Mouse (Mus musculus): Measurements from ENCODE around the gene Elp5. TPM values are rescaled to one million over a fixed set of nuclear protein-coding genes. Genes with fewer than 3 reads are reported as not detected.
A peak's percentile ranks its signal among the peaks of the same experiment; 100 is the strongest.

Elp5 gene
- polyA plus RNA-seq, 2 experiments = 101 to 122 TPM

GRCm38 (mm10) chr11:70028401-70029129 lies 46.2 kb upstream of the Elp5 start:
- Histone ChIP-seq H3K27ac (replicated peaks; ENCODE audit: low read depth, low read length) (peak overlapping the region; percentile 83), H3K9ac (ENCODE audit: low read depth, low read length, severe bottlenecking) (peak overlapping the region; percentile 38; the same call in 1 of the 2 replicates), H3K27me3 (ENCODE audit: control insufficient read depth, insufficient read depth, low read length) (no peaks in the 10 kb centered on the region), H3K4me3 (replicated peaks; ENCODE audit: low read length) (peak overlapping the region; percentile 23), H3K36me3 (ENCODE audit: control insufficient read depth, insufficient read depth, low read length) (peaks cover 34% of the 10 kb centered on the region), H3K9me3 (ENCODE audit: control insufficient read depth, low read length) (no peaks in the 10 kb centered on the region), H3K4me2 (replicated peaks; ENCODE audit: low read depth, low read length, severe bottlenecking) (peak overlapping the region; percentile 50), H3K4me1 (ENCODE audit: control insufficient read depth, insufficient read depth, low read length) (peaks cover 52% of the 10 kb centered on the region)
- no peak for TF ChIP-seq POLR2A (IDR thresholded peaks at IDR 0.05; ENCODE audit: borderline replicate concordance, extremely low read depth, insufficient read depth, insufficient read length)
- DNase-seq (ENCODE audit: low spot score) (no peak), ATAC-seq (ENCODE audit: low FRiP score, low read depth) (no peak)
- WGBS = 25% methylated on average over 12 of the region's 12 CpGs

GRCm38 (mm10) chr11:70027397-70027796 lies 45.1 kb upstream of the Elp5 start:
- Histone ChIP-seq H3K4me2 (replicated peaks; ENCODE audit: low read depth, low read length, severe bottlenecking) (peak overlapping the region; percentile 44), H3K4me3 (replicated peaks; ENCODE audit: low read length) (0 out of 2 replicates have a peak overlapping the region, but pooled peaks have one; percentile 20), H3K9me3 (ENCODE audit: control insufficient read depth, low read length) (no peaks in the 10 kb centered on the region), H3K4me1 (ENCODE audit: control insufficient read depth, insufficient read depth, low read length) (peaks cover 57% of the 10 kb centered on the region), H3K27me3 (ENCODE audit: control insufficient read depth, insufficient read depth, low read length) (no peaks in the 10 kb centered on the region), H3K27ac (replicated peaks; ENCODE audit: low read depth, low read length) (peak overlapping the region; percentile 30), H3K9ac (ENCODE audit: low read depth, low read length, severe bottlenecking) (0 out of 2 replicates have a peak overlapping the region, but pooled peaks have one; percentile 16), H3K36me3 (ENCODE audit: control insufficient read depth, insufficient read depth, low read length) (peaks cover 23% of the 10 kb centered on the region)
- WGBS = 31% methylated on average over 9 of the region's 9 CpGs
- ATAC-seq (ENCODE audit: low FRiP score, low read depth) (no peak), DNase-seq (ENCODE audit: low spot score) (no peak)
- TF ChIP-seq POLR2A (IDR thresholded peaks at IDR 0.05; ENCODE audit: borderline replicate concordance, extremely low read depth, insufficient read depth, insufficient read length) = no peak

GRCm38 (mm10) chr11:70026689-70027088 lies 44.4 kb upstream of the Elp5 start:
- Histone ChIP-seq H3K9ac (ENCODE audit: low read depth, low read length, severe bottlenecking) (no peak overlapping the region), H3K4me3 (replicated peaks; ENCODE audit: low read length) (peak overlapping the region; percentile 20), H3K9me3 (ENCODE audit: control insufficient read depth, low read length) (no peaks in the 10 kb centered on the region), H3K4me1 (ENCODE audit: control insufficient read depth, insufficient read depth, low read length) (peaks cover 62% of the 10 kb centered on the region), H3K36me3 (ENCODE audit: control insufficient read depth, insufficient read depth, low read length) (peaks cover 16% of the 10 kb centered on the region), H3K4me2 (replicated peaks; ENCODE audit: low read depth, low read length, severe bottlenecking) (peak overlapping the region; percentile 44), H3K27ac (replicated peaks; ENCODE audit: low read depth, low read length) (peak overlapping the region; percentile 30; the same call in 1 of the 2 replicates), H3K27me3 (ENCODE audit: control insufficient read depth, insufficient read depth, low read length) (no peaks in the 10 kb centered on the region)
- TF ChIP-seq POLR2A (IDR thresholded peaks at IDR 0.05; ENCODE audit: borderline replicate concordance, extremely low read depth, insufficient read depth, insufficient read length) = no peak
- DNase-seq (ENCODE audit: low spot score) = peak; percentile 71
- 2% methylated on average over 15 of the region's 19 CpGs for WGBS
- peak; percentile 42 for ATAC-seq (ENCODE audit: low FRiP score, low read depth)

GRCm38 (mm10) chr11:70024151-70024514 lies 41.8 kb upstream of the Elp5 start:
- H3K36me3 ChIP-seq (ENCODE audit: control insufficient read depth, insufficient read depth, low read length) = no peaks in the 10 kb centered on the region
- ATAC-seq (ENCODE audit: low FRiP score, low read depth) (no peak), DNase-seq (ENCODE audit: low spot score) (no peak)
- no peaks in the 10 kb centered on the region for H3K9me3 ChIP-seq (ENCODE audit: control insufficient read depth, low read length)
- H3K9ac ChIP-seq (ENCODE audit: low read depth, low read length, severe bottlenecking) = peak overlapping the region; percentile 52
- TF ChIP-seq POLR2A (IDR thresholded peaks at IDR 0.05; ENCODE audit: borderline replicate concordance, extremely low read depth, insufficient read depth, insufficient read length) = no peak
- H3K4me3 ChIP-seq (replicated peaks; ENCODE audit: low read length) = peak overlapping the region; percentile 30
- WGBS = 20% methylated on average over 5 of the region's 6 CpGs
- peaks cover 69% of the 10 kb centered on the region for H3K4me1 ChIP-seq (ENCODE audit: control insufficient read depth, insufficient read depth, low read length)
- H3K27ac ChIP-seq (replicated peaks; ENCODE audit: low read depth, low read length) = no peak overlapping the region
- H3K27me3 ChIP-seq (ENCODE audit: control insufficient read depth, insufficient read depth, low read length) = no peaks in the 10 kb centered on the region
- H3K4me2 ChIP-seq (replicated peaks; ENCODE audit: low read depth, low read length, severe bottlenecking) = peak overlapping the region; percentile 62

- H3K4me3 ChIP-seq (replicated peaks; ENCODE audit: low read length) = peak overlapping the region; percentile 30
- H3K9ac ChIP-seq (ENCODE audit: low read depth, low read length, severe bottlenecking) = peak overlapping the region; percentile 52
- no peaks in the 10 kb centered on the region for H3K36me3 ChIP-seq (ENCODE audit: control insufficient read depth, insufficient read depth, low read length)
- no peak for ATAC-seq (ENCODE audit: low FRiP score, low read depth)
- no peak for DNase-seq (ENCODE audit: low spot score)
- H3K27me3 ChIP-seq (ENCODE audit: control insufficient read depth, insufficient read depth, low read length) = no peaks in the 10 kb centered on the region
- H3K4me2 ChIP-seq (replicated peaks; ENCODE audit: low read depth, low read length, severe bottlenecking) = peak overlapping the region; percentile 62
- H3K9me3 ChIP-seq (ENCODE audit: control insufficient read depth, low read length) = no peaks in the 10 kb centered on the region
- H3K4me1 ChIP-seq (ENCODE audit: control insufficient read depth, insufficient read depth, low read length) = peaks cover 67% of the 10 kb centered on the region
- 10% methylated on average over 11 of the region's 29 CpGs for WGBS
- TF ChIP-seq POLR2A (IDR thresholded peaks at IDR 0.05; ENCODE audit: borderline replicate concordance, extremely low read depth, insufficient read depth, insufficient read length) = no peak
- H3K27ac ChIP-seq (replicated peaks; ENCODE audit: low read depth, low read length) = no peak overlapping the region
These were observed 41.3 kb upstream of the Elp5 start for GRCm38 (mm10) chr11:70023481-70024150.
